Mouse (Mus musculus) midbrain, embryonic 13.5 days (tissue): ENCODE data around the gene Trim67. TPM values are rescaled to one million over a fixed set of nuclear protein-coding genes. Genes with fewer than 3 reads are reported as not detected.
"Not testable (repeated sequence)": the region's sequence is repeated elsewhere in the genome, so short reads cannot be mapped to it uniquely, and the experiment has no call there.

ENCODE experiments used
- ATAC-seq: fragments of 200-750 bp; cut with Nextera tagmentation; 2 replicates; pipeline ENCODE4 v1.8.0; 2017; ENCODE audit warnings: mild to moderate bottlenecking, moderate TSS enrichment, moderate library complexity
- H3K27ac ChIP-seq: fragments of 300-500 bp; sonication (generic); 2 replicates; pipeline ENCODE4 v1.5.1; 2015; ENCODE audit warnings: inconsistent platforms, mild to moderate bottlenecking, moderate library complexity
- H3K27me3 ChIP-seq: fragments of 300-500 bp; sonication (generic); 2 replicates; pipeline ENCODE4 v1.6.1; 2015; ENCODE audit warnings: mild to moderate bottlenecking, inconsistent platforms
- H3K36me3 ChIP-seq: fragments of 300-500 bp; sonication (generic); 2 replicates; pipeline ENCODE4 v1.6.1; 2015; ENCODE audit warnings: mild to moderate bottlenecking, inconsistent platforms
- H3K4me1 ChIP-seq: fragments of 300-500 bp; sonication (generic); replicated peaks from 2 replicates; pipeline ENCODE4 v1.6.1; 2015; ENCODE audit warnings: inconsistent platforms
- H3K4me2 ChIP-seq: fragments of 300-500 bp; sonication (generic); replicated peaks from 2 replicates; pipeline ENCODE4 v1.6.1; 2015; ENCODE audit warnings: moderate library complexity, mild to moderate bottlenecking, inconsistent platforms
- H3K4me3 ChIP-seq: fragments of 300-500 bp; sonication (generic); replicated peaks from 2 replicates; pipeline ENCODE4 v1.5.1; 2015; ENCODE audit warnings: mild to moderate bottlenecking, inconsistent platforms
- H3K9ac ChIP-seq: fragments of 300-500 bp; sonication (generic); replicated peaks from 2 replicates; pipeline ENCODE4 v1.6.1; 2015; ENCODE audit warnings: mild to moderate bottlenecking, inconsistent platforms
- H3K9me3 ChIP-seq: fragments of 300-500 bp; sonication (generic); 2 replicates; pipeline ENCODE4 v1.6.1; 2016; ENCODE audit warnings: mild to moderate bottlenecking, inconsistent platforms
- WGBS: fragments of 180-500 bp; shearing (Covaris S2); methylation state at CpG from one replicate; pipeline ENCODE4 v1.1.7; 2015; 5-methylcytosine and 5-hydroxymethylcytosine counted together
- polyA plus RNA-seq: library from polyadenylated mRNA; unstranded; fragments of >200 nt; fragmentation: Nextera tagmentation; extraction: Ambion mirVana; gene quantifications from 2 replicates; pipeline ENCODE4 v1.2.1, GENCODE M21; 2015

Gene Trim67
- polyA plus RNA-seq, 1 experiment from 2014 or later, result 17.6 TPM

GRCm38 (mm10) chr8:124836907-124837306 lies 44.0 kb downstream of the Trim67 start:
- H3K27ac ChIP-seq, result no peak overlapping the region
- H3K4me1 ChIP-seq, result 0 out of 2 replicates have a peak, but pooled peaks cover 2% of the 10 kb centered on the region
- no peaks in the 10 kb centered on the region for H3K9me3 ChIP-seq
- peaks cover 42% of the 10 kb centered on the region for H3K36me3 ChIP-seq
- no peaks in the 10 kb centered on the region for H3K27me3 ChIP-seq
- 78% methylated on average over 2 of the region's 2 CpGs for WGBS
- ATAC-seq, result no peak
- no peak overlapping the region for H3K4me3 ChIP-seq
- H3K4me2 ChIP-seq, result no peak overlapping the region
- H3K9ac ChIP-seq, result no peak overlapping the region

- WGBS, result 91% methylated on average over 2 of the region's 2 CpGs
- Histone ChIP-seq H3K9me3 (no peaks in the 10 kb centered on the region), H3K4me1 (0 out of 2 replicates have a peak, but pooled peaks cover 2% of the 10 kb centered on the region), H3K36me3 (peaks cover 45% of the 10 kb centered on the region), H3K4me2 (no peak overlapping the region), H3K9ac (no peak overlapping the region), H3K4me3 (no peak overlapping the region), H3K27me3 (no peaks in the 10 kb centered on the region), H3K27ac (no peak overlapping the region)
- no peak for ATAC-seq
These were observed 45.1 kb downstream of the Trim67 start for GRCm38 (mm10) chr8:124837956-124838355.

- H3K27me3 ChIP-seq, result no peaks in the 10 kb centered on the region
- WGBS, result 95% methylated on average over 10 of the region's 10 CpGs
- no peak for ATAC-seq
- no peak overlapping the region for H3K9ac ChIP-seq
- no peaks in the 10 kb centered on the region for H3K9me3 ChIP-seq
- no peak overlapping the region for H3K4me3 ChIP-seq
- H3K4me2 ChIP-seq, result no peak overlapping the region
- H3K27ac ChIP-seq, result no peak overlapping the region
- no peaks in the 10 kb centered on the region for H3K4me1 ChIP-seq
- peaks cover 50% of the 10 kb centered on the region for H3K36me3 ChIP-seq
These were observed 46.5 kb downstream of the Trim67 start for GRCm38 (mm10) chr8:124839371-124839770.

GRCm38 (mm10) chr8:124840900-124841299 lies 48.0 kb downstream of the Trim67 start:
- Histone ChIP-seq H3K27me3 (no peaks in the 10 kb centered on the region), H3K4me3 (no peak overlapping the region), H3K4me1 (no peaks in the 10 kb centered on the region), H3K9ac (no peak overlapping the region), H3K9me3 (no peaks in the 10 kb centered on the region), H3K36me3 (peaks cover 53% of the 10 kb centered on the region), H3K4me2 (no peak overlapping the region), H3K27ac (no peak overlapping the region)
- no peak for ATAC-seq
- 93% methylated on average over 7 of the region's 7 CpGs for WGBS

- Histone ChIP-seq H3K4me2 (no peak overlapping the region), H3K4me3 (no peak overlapping the region), H3K9me3 (no peaks in the 10 kb centered on the region), H3K27ac (no peak overlapping the region), H3K36me3 (peaks cover 53% of the 10 kb centered on the region), H3K9ac (no peak overlapping the region), H3K27me3 (no peaks in the 10 kb centered on the region), H3K4me1 (no peaks in the 10 kb centered on the region)
- no peak for ATAC-seq
- WGBS, result 91% methylated on average over 10 of the region's 10 CpGs
These were observed 48.9 kb downstream of the Trim67 start for GRCm38 (mm10) chr8:124841775-124842174.

GRCm38 (mm10) chr8:124842929-124843328 lies 50.0 kb downstream of the Trim67 start:
- not testable (repeated sequence) for H3K27ac ChIP-seq

GRCm38 (mm10) chr8:124845131-124845530 lies 52.2 kb downstream of the Trim67 start:
- H3K36me3 ChIP-seq, result peaks cover 28% of the 10 kb centered on the region
- no peak overlapping the region for H3K4me3 ChIP-seq
- no peak overlapping the region for H3K27ac ChIP-seq
- ATAC-seq, result no peak
- H3K4me1 ChIP-seq, result no peaks in the 10 kb centered on the region
- H3K9ac ChIP-seq, result no peak overlapping the region
- no peak overlapping the region for H3K4me2 ChIP-seq
- no peaks in the 10 kb centered on the region for H3K9me3 ChIP-seq
- no peaks in the 10 kb centered on the region for H3K27me3 ChIP-seq
- WGBS, result 79% methylated on average over 3 of the region's 3 CpGs

More at GRCm38 (mm10) chr8:124842929-124843328, 50.0 kb downstream of the Trim67 start:
- not testable (repeated sequence) for ATAC-seq, H3K9ac ChIP-seq, H3K4me2 ChIP-seq, H3K9me3 ChIP-seq, H3K4me3 ChIP-seq, H3K4me1 ChIP-seq, H3K27me3 ChIP-seq
- peaks cover 50% of the 10 kb centered on the region for H3K36me3 ChIP-seq
- WGBS, result 91% methylated on average over 1 of the region's 1 CpGs

GRCm38 (mm10) chr8:124845573-124845972 lies 52.7 kb downstream of the Trim67 start:
- Histone ChIP-seq H3K36me3 (peaks cover 24% of the 10 kb centered on the region), H3K4me1 (no peaks in the 10 kb centered on the region), H3K27ac (no peak overlapping the region), H3K9ac (no peak overlapping the region), H3K9me3 (no peaks in the 10 kb centered on the region), H3K4me2 (no peak overlapping the region), H3K27me3 (no peaks in the 10 kb centered on the region), H3K4me3 (no peak overlapping the region)
- 94% methylated on average over 5 of the region's 5 CpGs for WGBS
- no peak for ATAC-seq

GRCm38 (mm10) chr8:124853511-124853910 lies 60.6 kb downstream of the Trim67 start:
- Histone ChIP-seq H3K4me2 (no peak overlapping the region), H3K9ac (no peak overlapping the region), H3K27me3 (no peaks in the 10 kb centered on the region), H3K9me3 (0 out of 2 replicates have a peak, but pooled peaks cover 5% of the 10 kb centered on the region), H3K27ac (no peak overlapping the region), H3K4me3 (no peak overlapping the region), H3K36me3 (peaks cover 62% of the 10 kb centered on the region), H3K4me1 (no peaks in the 10 kb centered on the region)
- 98% methylated on average over 1 of the region's 1 CpGs for WGBS
- ATAC-seq, result no peak

- no peak overlapping the region for H3K9ac ChIP-seq
- H3K4me1 ChIP-seq, result peaks cover 17% of the 10 kb centered on the region
- no peaks in the 10 kb centered on the region for H3K9me3 ChIP-seq
- H3K4me3 ChIP-seq, result no peak overlapping the region
- no peak overlapping the region for H3K27ac ChIP-seq
- no peaks in the 10 kb centered on the region for H3K27me3 ChIP-seq
- ATAC-seq, result no peak
- H3K36me3 ChIP-seq, result peaks cover 62% of the 10 kb centered on the region
- H3K4me2 ChIP-seq, result no peak overlapping the region
These were observed 66.6 kb downstream of the Trim67 start for GRCm38 (mm10) chr8:124859466-124859865.

- Histone ChIP-seq H3K4me1 (peaks cover 17% of the 10 kb centered on the region), H3K4me3 (no peak overlapping the region), H3K4me2 (no peak overlapping the region), H3K9ac (no peak overlapping the region), H3K27ac (no peak overlapping the region), H3K9me3 (no peaks in the 10 kb centered on the region), H3K27me3 (no peaks in the 10 kb centered on the region), H3K36me3 (peaks cover 55% of the 10 kb centered on the region)
- WGBS, result 99% methylated on average over 3 of the region's 3 CpGs
- no peak for ATAC-seq
These were observed 67.3 kb downstream of the Trim67 start for GRCm38 (mm10) chr8:124860188-124860587.

- Histone ChIP-seq H3K4me2 (peak within 1 kb of the TSS; percentile 86), H3K9me3 (no peaks in the 10 kb centered on the region), H3K27me3 (no peaks in the 10 kb centered on the region), H3K4me1 (peaks cover 17% of the 10 kb centered on the region), H3K4me3 (peak within 1 kb of the TSS; percentile 70), H3K27ac (peak within 1 kb of the TSS; percentile 91), H3K36me3 (peaks cover 36% of the 10 kb centered on the region), H3K9ac (peak within 1 kb of the TSS; percentile 88)
- ATAC-seq, result peak; percentile 98
- WGBS, result 2% methylated on average over 55 of the region's 55 CpGs
These were observed 69.7 kb downstream of the Trim67 start, which contains the start of the genes Gnpat and 2810004N23Rik for GRCm38 (mm10) chr8:124862321-124863162. Gene Gnpat, plus strand, starts transcription at chr8:124863033. Gene 2810004N23Rik, minus strand, starts transcription at chr8:124863120.
